Mouse (Mus musculus) bone marrow, adult 2 months (tissue): Measurements from ENCODE around the gene Tshz2. TPM values are rescaled to one million over a fixed set of nuclear protein-coding genes. Genes with fewer than 3 reads are reported as not detected.

Experiments
- H3K27ac ChIP-seq: fragments of 200-500 bp; 2 replicates; pipeline ENCODE4 v1.5.1; 2012; ENCODE audit warnings: low read depth, mild to moderate bottlenecking, control low read depth, inconsistent platforms, low read length; ENCODE audit not compliant: control insufficient read depth, poor library complexity, insufficient read depth
- H3K4me1 ChIP-seq: fragments of 200-500 bp; 2 replicates; pipeline ENCODE4 v1.6.1; 2011; ENCODE audit warnings: low read length; ENCODE audit not compliant: control insufficient read depth, insufficient read depth
- H3K4me3 ChIP-seq: fragments of 200-500 bp; replicated peaks from 2 replicates; pipeline ENCODE3; 2011; ENCODE audit warnings: mild to moderate bottlenecking, low read depth, low read length, control low read depth; ENCODE audit not compliant: control insufficient read depth
- CTCF ChIP-seq: fragments of 200-500 bp; IDR thresholded peaks from 2 replicates; pipeline ENCODE4 v1.5.1; 2011; ENCODE audit warnings: low read length, control low read depth; ENCODE audit not compliant: control insufficient read depth, insufficient read depth
- POLR2A ChIP-seq: fragments of 200-500 bp; IDR thresholded peaks from 2 replicates; pipeline ENCODE4 v1.6.1; 2011; ENCODE audit warnings: low read depth, mild to moderate bottlenecking, control low read depth, low read length, borderline replicate concordance; ENCODE audit not compliant: control insufficient read depth
- WGBS: fragments of 180-500 bp; shearing (Covaris S2); methylation state at CpG from one replicate; pipeline ENCODE4 v1.1.7; 2018; 5-methylcytosine and 5-hydroxymethylcytosine counted together
- polyA plus RNA-seq: library from polyadenylated mRNA; stranded (reverse); fragments of >200 nt; gene quantifications from 2 replicates; pipeline ENCODE4 v1.2.4, GENCODE M21; 2011; ENCODE audit warnings: low replicate concordance; ENCODE audit not compliant: missing spikeins, insufficient read depth, insufficient read length

Gene Tshz2
- polyA plus RNA-seq, 1 experiment = 1.4 TPM

DNA sequence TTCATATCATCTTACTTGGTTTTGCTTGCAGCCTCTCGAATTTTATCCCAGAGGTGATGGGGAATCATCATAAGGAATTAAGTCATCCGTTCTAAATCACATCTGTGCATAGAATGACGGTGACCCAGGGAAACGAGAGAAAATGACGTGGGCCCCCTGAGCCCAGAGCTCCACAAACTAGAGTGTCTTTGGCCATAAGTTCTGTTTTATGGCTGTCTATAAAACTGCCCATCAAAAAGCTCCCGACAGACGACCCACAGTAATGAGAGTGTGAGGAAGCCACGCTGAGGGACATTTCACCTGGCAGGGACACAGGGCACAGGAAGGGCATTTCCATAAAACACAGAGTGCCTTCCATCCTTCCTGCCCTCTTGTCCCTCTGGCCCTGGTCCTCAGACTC lies 21.9 kb upstream of the Tshz2 start:
- 69% methylated on average over 8 of the region's 8 CpGs for WGBS
- TF ChIP-seq CTCF = no peak
- TF ChIP-seq POLR2A = no peak
- no peaks in the 10 kb centered on the region for H3K4me1 ChIP-seq

DNA sequence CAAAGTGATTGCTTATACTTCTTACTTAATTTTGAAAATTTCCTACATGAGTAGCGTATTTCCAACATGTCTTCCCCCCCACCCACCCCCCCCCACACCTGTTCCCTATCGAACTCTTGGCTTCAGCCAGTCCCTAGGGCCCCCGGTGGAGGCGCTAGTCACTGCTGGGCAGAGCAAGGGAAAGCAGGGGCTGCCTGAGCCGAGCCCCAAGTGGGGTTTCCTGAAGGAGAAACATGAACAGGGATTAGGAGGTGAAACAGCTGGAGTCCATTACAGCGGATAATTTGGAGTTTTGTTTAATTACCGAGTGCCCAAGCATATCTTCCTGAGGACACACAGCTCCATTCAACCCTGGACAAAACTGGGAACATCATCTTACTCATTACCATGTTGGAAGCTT lies 21.3 kb upstream of the Tshz2 start:
- TF ChIP-seq POLR2A (no peak), CTCF (no peak)
- Histone ChIP-seq H3K4me1 (no peaks in the 10 kb centered on the region), H3K4me3 (no peak overlapping the region), H3K27ac (no peak overlapping the region)
- WGBS = 81% methylated on average over 7 of the region's 7 CpGs

More for the DNA sequence above, 21.9 kb upstream of the Tshz2 start:
- no peak overlapping the region for H3K27ac ChIP-seq
- H3K4me3 ChIP-seq = no peak overlapping the region

DNA sequence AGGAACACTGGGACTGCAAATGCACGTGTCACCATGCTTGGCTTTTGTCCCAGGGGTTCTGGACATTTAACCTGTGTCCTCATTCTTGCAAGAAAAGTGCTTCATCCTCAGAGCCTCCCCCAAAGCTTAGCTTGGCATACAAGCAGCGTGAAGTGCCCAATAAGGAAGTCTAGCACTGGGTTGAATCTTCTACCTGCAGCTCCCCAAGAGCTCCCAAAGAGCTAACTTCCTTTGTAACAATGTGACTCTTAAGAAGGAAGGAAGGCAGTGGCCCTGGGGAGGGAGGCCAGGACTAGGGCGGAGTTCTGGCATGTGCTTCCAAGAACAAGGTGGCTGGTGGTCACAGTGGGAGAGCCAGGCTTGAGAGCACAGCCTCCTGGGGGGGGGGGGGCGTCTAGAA lies 18.1 kb upstream of the Tshz2 start:
- H3K4me1 ChIP-seq = no peaks in the 10 kb centered on the region
- no peak overlapping the region for H3K4me3 ChIP-seq
- 18% methylated on average over 4 of the region's 4 CpGs for WGBS
- no peak for TF ChIP-seq CTCF
- no peak for TF ChIP-seq POLR2A
- H3K27ac ChIP-seq = no peak overlapping the region

DNA sequence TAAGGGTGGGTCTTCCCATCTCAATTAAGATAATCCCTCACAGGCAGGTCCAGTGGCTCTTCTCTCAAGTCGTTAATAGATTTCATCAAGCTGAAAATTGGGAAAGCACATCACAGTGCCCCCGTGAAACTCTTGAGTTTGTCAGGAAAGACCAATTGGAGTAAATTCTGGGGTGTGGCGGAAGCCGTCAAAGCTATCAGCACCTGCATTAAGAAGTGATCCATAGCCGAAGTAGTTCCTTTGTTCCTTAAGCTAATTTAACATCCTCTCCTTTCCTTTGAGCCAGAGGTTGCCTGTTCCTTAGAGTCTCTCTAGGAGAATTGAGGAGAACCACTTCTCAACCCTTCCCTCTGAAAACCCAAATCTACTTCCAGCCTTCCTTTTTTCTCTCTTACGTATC lies 16.8 kb upstream of the Tshz2 start:
- no peak for TF ChIP-seq CTCF
- TF ChIP-seq POLR2A = no peak
- 82% methylated on average over 6 of the region's 6 CpGs for WGBS
- Histone ChIP-seq H3K4me3 (no peak overlapping the region), H3K27ac (no peak overlapping the region), H3K4me1 (no peaks in the 10 kb centered on the region)

DNA sequence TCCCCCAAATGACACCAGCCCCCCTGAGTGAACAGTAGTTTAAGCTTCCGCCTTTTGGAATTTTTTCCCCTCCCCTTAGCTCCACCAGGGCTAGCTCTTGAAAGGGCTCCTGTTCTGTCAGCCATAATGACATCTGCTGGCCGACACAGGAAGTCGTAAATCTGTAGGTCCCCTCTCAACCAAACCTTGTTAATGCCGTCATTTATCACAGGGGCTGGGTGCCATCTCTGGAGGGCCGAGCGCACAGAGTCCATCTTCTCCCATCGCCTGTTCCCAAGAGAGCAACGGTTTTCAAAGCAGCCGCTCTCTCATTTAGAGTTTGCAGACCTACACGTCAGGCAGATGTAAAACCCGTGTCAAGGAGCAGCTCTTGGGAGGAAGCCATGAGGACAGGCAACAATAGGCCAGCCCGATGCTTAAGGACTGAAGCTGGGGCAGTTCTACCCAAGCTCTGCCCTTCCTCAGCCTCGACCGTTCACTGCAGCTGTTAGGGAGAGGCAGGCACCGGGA lies 11.6 kb upstream of the Tshz2 start:
- 41% methylated on average over 15 of the region's 15 CpGs for WGBS
- Histone ChIP-seq H3K4me3 (no peak overlapping the region), H3K4me1 (no peaks in the 10 kb centered on the region), H3K27ac (no peak overlapping the region)
- TF ChIP-seq POLR2A (no peak), CTCF (no peak)

DNA sequence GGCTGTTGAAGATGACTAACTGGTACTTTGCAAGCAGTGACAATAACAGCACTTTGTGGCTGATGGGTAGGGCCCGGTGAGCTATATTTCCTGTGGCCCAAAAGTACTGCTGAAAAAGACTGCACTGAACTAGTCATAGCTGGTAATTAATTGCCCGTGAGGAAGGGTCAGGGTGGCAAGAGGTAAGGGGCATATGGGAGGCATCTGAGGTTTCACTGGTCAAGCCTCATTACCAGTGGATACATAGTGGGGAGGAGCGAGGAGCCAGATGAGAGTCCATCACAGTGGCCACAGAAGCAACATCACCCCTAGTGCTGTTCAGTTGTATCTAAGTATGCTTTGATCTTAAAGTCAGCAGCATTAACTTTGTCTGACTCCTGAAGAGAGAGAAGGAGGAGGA lies 2.7 kb upstream of the Tshz2 start:
- TF ChIP-seq POLR2A (no peak), CTCF (no peak)
- H3K4me3 ChIP-seq = no peak overlapping the region
- WGBS = 76% methylated on average over 3 of the region's 3 CpGs

DNA sequence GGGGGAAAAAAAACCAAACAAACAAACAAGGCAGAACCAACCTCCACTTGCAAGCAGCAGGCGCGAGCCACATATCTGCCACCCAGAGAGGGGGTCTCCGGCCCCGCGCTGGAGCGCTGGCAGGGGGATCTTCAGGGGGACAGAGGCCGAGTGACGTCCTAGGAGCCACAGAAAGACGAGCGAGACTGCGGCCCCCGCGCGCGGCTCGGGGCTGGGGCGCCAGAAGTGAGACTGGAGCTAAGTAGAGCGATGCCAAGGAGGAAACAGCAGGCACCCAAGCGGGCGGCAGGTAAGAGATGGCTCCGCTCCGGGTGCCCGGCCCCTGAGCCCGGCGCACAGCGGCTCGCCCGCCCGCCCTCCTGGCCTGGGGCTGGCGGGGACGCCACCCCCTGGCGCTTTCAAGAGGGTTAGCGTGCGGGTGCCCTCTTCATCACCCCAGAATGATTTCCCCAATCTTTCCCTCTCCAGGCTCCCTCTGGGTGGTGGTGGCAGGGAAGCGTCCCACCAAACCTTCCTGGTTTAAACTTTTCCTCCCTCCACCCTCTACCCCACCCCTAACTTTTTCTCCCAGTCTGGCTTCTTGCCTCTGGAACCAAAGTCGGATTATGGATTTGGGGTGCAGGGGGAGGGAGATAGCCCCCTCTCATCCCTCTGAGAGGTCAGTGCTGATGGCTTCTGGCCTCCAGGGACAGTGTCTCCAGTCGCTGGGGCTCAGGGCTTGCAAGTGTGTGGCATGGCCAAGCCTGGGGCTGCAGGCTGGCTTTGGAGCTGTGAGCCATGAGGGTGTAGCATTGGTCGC lies 877 bp downstream of the Tshz2 start:
- no peak overlapping the region; the same call in 1 of the 2 replicates for H3K27ac ChIP-seq
- H3K4me3 ChIP-seq = no peak overlapping the region
- H3K4me1 ChIP-seq = peaks cover 2% of the 10 kb centered on the region; the same call in 1 of the 2 replicates
- WGBS = 1% methylated on average over 38 of the region's 38 CpGs
- no peak for TF ChIP-seq POLR2A
- no peak for TF ChIP-seq CTCF

More for the DNA sequence above, 2.7 kb upstream of the Tshz2 start:
- Histone ChIP-seq H3K4me1 (peaks cover 2% of the 10 kb centered on the region; the same call in 1 of the 2 replicates), H3K27ac (no peak overlapping the region)

DNA sequence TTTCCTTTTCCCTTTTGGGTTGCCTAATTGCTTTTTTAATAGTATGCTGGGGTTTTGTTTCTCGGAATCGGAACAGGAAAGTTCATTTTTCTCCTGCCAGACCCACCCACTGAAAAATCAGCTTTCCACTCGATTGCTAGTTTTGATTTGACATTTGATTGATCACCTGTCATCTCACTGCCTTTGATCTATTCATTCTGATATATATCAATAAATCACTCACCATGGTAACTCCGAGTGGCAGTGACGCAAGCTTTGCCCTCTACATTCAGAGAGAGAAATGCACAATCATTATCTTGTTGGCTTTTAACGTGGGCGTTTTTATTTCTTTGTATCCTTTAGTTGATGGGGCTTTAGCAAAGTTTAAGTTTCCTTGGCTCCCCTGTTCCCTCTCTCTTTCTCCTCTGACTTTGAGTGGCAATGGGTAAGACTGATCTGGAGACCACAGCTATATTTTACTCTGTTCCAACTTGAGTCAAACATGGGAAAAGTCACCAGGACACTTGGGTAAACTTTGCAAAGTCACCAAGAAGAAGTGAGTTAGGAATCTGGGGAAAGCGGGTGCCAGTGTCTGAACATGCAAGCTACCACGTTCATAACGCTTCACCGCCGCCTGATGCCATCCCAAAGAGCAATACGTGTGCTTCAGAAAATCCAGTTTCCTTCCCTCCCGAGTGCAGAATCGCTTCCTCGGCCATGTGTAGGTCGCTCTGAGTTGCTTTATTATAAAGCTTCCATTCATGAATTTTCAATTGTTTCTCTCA lies 2.0 kb downstream of the Tshz2 start:
- 51% methylated on average over 17 of the region's 17 CpGs for WGBS
- Histone ChIP-seq H3K4me3 (no peak overlapping the region), H3K4me1 (peaks cover 2% of the 10 kb centered on the region; the same call in 1 of the 2 replicates), H3K27ac (no peak overlapping the region)
- TF ChIP-seq CTCF (no peak), POLR2A (no peak)
